Mouse (Mus musculus) 3134 (cell line): ENCODE results near the gene Olfr462.

ENCODE experiments used
- DNase-seq: peaks from one replicate; pipeline ENCODE4 v3.0.0-alpha.2; 2011; ENCODE audit warnings: low spot score; ENCODE audit not compliant: insufficient read length; ENCODE audit errors: extremely low read depth

Olfr462 gene

DNA sequence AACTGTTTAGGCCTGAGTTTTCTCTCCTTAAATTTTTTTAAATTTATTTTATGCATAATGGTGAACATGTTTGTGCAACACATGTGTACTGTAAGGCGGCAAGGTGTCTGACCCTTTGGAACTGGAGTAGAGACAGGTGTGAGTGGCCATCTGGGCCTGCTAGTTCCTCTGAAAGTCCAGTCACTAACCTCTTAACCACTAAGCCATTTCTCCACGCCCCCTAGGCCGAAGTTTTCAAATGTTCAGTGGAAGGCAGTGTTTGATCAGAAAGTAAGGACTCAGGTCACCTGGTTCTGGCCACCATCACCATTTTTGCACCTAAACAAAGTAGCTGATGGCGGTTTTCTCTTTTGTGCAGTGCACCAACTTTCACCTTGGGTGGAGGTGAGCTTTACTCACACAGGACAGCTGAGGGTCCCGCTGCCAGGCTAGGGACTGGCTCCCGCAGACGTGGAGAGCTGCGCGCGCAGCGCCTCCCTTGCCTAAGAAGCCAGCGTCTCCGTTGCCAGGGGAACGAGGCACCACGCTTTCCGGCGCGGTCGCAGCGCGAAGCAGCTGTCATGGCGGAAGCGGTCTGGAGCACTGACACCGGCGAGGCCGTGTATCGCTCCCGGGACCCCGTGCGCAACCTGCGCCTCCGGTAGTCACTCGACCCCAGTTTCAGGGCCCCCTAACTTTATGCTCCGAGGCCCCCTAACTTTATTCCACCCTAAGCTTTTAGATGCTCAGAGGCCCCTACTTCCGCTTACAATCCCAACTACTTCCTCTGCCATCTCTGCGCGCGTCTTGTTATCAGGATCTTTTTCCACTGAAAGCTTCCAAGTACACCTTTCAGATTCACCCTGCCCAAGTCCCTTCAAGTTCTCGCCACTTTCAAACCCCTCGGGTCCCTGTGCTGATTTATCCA is 39.1 kb downstream of the Olfr462 start, which contains the start of gene Mks1:
Gene Mks1 (plus strand): TSS at position 526 of the 907 bp plus-strand sequence.
- no peak for DNase-seq

DNA sequence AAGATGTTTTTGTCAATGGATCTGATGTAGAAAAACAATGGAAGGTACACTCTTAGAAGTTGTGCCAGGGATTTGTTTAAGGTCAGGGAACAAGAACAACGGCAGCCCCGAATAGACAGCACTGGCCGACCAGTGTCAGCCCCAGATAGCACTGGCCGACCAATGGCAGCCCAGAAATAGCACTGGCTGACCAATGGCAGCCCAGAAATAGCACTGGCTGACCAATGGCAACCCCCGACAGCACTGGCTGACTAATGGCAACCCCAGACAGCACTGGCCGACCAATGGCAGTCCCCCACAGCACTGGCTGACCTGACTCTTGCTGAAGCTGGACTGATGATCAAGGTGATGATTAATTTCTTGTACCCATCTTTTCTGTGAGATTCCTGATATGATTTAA is 44.2 kb downstream of the Olfr462 start:
- DNase-seq = no peak

DNA sequence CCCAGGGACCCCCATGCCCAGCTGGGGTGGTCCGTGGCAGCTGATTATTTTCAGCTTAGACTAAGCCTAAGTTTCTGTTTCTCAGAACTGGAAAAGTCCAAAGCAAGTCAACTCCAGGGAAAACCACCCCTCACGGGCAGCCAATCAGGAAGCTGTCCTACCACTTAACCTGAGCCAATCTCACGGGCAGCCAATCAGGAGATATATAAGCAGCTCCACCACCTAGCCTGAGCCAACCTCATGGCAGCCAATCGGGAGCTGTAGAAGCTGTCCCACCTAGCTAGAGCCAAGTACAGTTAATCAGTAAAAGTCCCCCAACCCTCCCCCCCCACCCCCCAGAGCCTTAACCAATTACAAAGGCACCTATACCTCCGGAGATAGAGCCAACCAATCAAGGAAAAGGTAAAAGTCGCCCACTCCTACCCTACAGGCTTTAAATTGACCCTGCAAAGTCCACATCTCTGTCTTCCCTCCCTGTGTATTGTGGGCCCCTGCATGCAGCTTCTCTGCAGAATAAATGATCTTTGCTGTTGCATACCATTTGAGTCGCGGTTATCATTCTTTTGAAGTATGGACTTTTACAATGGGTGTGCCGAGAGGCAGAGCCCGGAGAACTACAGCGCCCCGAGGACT is 45.0 kb downstream of the Olfr462 start:
- DNase-seq = no peak

DNA sequence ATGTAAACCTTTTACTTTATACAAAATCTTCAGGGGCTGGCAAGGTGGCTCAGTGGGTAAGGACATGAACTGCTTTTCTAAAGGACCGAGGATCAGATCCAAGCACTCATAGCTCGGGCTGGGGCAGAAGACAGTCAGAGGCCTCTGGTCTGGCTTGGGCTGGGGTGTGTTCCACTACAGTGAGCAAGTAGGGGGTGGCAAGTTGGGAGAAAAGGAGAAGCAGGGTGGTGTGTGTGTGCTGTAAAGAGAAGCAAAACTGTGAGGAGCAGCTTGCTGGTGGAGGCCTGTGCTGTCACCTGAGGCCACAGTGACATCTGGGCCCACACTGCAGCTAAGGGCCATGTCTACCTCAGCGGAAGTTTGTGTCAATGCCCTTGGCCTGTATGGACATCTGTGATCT is 50.6 kb downstream of the Olfr462 start:
- DNase-seq = no peak

DNA sequence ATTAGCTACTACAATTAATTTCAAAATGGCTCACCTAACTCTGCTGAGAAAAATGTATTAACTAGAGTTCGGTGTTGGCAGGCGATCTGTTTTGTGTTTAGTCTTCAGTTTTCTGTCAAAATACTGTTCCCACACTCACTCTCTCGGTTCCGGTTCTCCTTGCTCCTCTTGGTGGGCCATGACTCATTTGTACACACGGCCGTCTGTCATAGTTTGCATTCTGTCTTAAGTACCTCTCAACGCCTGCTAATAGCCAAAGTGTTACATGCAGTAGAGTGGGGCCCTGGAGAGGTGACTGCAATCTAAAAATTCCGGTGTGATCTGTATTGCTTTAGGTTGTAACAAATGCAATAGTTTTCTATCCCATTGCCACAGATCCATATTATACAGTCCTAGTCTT is 51.4 kb downstream of the Olfr462 start:
- no peak for DNase-seq
